Mouse (Mus musculus) heart, postnatal 0 days (tissue): ENCODE measurements around the gene H60b. TPM values are rescaled to one million over a fixed set of nuclear protein-coding genes. Genes with fewer than 3 reads are reported as not detected.
"Not testable (repeated sequence)": the region's sequence is repeated elsewhere in the genome, so short reads cannot be mapped to it uniquely, and the experiment has no call there.

Source experiments
- ATAC-seq: fragments of 200-750 bp; cut with Nextera tagmentation; 2 replicates; pipeline ENCODE4 v1.8.0; 2017; ENCODE audit warnings: low read depth, moderate number of reproducible peaks, moderate library complexity; ENCODE audit not compliant: insufficient read depth
- DNase-seq: peaks from one replicate; pipeline ENCODE4 v3.0.0-alpha.2; 2016; ENCODE audit warnings: low spot score
- H3K27ac ChIP-seq: fragments of 300-500 bp; sonication (generic); 2 replicates; pipeline ENCODE4 v1.5.1; 2014; ENCODE audit warnings: low read depth, mild to moderate bottlenecking
- H3K27me3 ChIP-seq: fragments of 300-500 bp; sonication (generic); 2 replicates; pipeline ENCODE4 v1.6.1; 2014; ENCODE audit warnings: low read length, mixed read lengths; ENCODE audit not compliant: control insufficient read depth, insufficient read depth
- H3K36me3 ChIP-seq: fragments of 300-500 bp; sonication (generic); replicated peaks from 2 replicates; pipeline ENCODE4 v1.6.1; 2014; ENCODE audit warnings: low read length, mixed read lengths; ENCODE audit not compliant: control insufficient read depth, insufficient read depth
- H3K4me1 ChIP-seq: fragments of 300-500 bp; sonication (generic); 2 replicates; pipeline ENCODE4 v1.6.1; 2014; ENCODE audit warnings: antibody characterized with exemption; ENCODE audit not compliant: control insufficient read depth, insufficient read depth
- H3K4me2 ChIP-seq: fragments of 300-500 bp; sonication (generic); 2 replicates; pipeline ENCODE4 v1.6.1; 2014; ENCODE audit warnings: low read depth, mild to moderate bottlenecking, low read length, moderate library complexity
- H3K4me3 ChIP-seq: fragments of 300-500 bp; sonication (generic); 2 replicates; pipeline ENCODE4 v1.5.1; 2014; ENCODE audit warnings: low read depth, low read length
- H3K9ac ChIP-seq: fragments of 300-500 bp; sonication (generic); replicated peaks from 2 replicates; pipeline ENCODE4 v1.6.1; 2014; ENCODE audit warnings: low read depth, low read length, mixed read lengths
- H3K9me3 ChIP-seq: fragments of 300-500 bp; sonication (generic); replicated peaks from 2 replicates; pipeline ENCODE4 v1.6.1; 2016; ENCODE audit warnings: low read length; ENCODE audit not compliant: control insufficient read depth
- CTCF ChIP-seq: IDR thresholded peaks from 2 replicates; pipeline ENCODE4 v1.5.1; 2016; ENCODE audit warnings: antibody characterized with exemption, control low read depth, low read depth
- EP300 ChIP-seq: IDR thresholded peaks from 2 replicates; pipeline ENCODE4 v1.6.1; 2016; ENCODE audit warnings: antibody characterized with exemption, low read depth
- WGBS: fragments of 180-500 bp; shearing (Covaris S2); extraction: QIAGEN DNeasy Blood & Tissue Kit; methylation state at CpG from one replicate; pipeline ENCODE4 v1.1.7; 2014; 5-methylcytosine and 5-hydroxymethylcytosine counted together
- polyA plus RNA-seq: library from polyadenylated mRNA; unstranded; fragments of >200 nt; fragmentation: Nextera tagmentation; extraction: Ambion mirVana; gene quantifications from 2 replicates; pipeline ENCODE4 v1.2.1, GENCODE M21; 2015
- total RNA-seq: library from RNA; depleted of rRNA; stranded (reverse); fragments of >200 nt; gene quantifications from 2 replicates; pipeline ENCODE4 v1.2.3, GENCODE M21; 2014; ENCODE audit warnings: low replicate concordance; rRNA removed

The H60b gene
- total RNA-seq (not detected in 2 replicates), polyA plus RNA-seq (0.36 and 0.37 TPM in 2 replicates)

- TF ChIP-seq CTCF: peak; percentile 35; the same call in 1 of the 2 replicates
- H3K9ac ChIP-seq, H3K4me1 ChIP-seq, H3K36me3 ChIP-seq, H3K9me3 ChIP-seq, DNase-seq, H3K27ac ChIP-seq: not testable (repeated sequence)
- 2% methylated on average over 48 of the region's 48 CpGs for WGBS
- H3K4me3 ChIP-seq: peak within 1 kb of the TSS; percentile 46
- peak; percentile 85 for ATAC-seq
- H3K27me3 ChIP-seq: peaks cover 76% of the 10 kb centered on the region
- H3K4me2 ChIP-seq: peak within 1 kb of the TSS; percentile 57
Observed at GRCm38 (mm10) chr10:22158310-22158999, at the start of gene H60b, which contains the start of gene Raet1e. TSS of gene H60b (plus strand) at chr10:22158586. TSS of gene Raet1e (plus strand) at chr10:22158569.

- peak; percentile 75 for DNase-seq
- TF ChIP-seq CTCF (peak; percentile 73), EP300 (no peak)
- Histone ChIP-seq H3K27ac (no peak overlapping the region), H3K9ac (0 out of 2 replicates have a peak overlapping the region, but pooled peaks have one; percentile 3), H3K4me1 (no peaks in the 10 kb centered on the region), H3K4me2 (peak overlapping the region; percentile 66), H3K27me3 (no peaks in the 10 kb centered on the region), H3K4me3 (peak overlapping the region; percentile 45), H3K36me3 (no peaks in the 10 kb centered on the region), H3K9me3 (no peaks in the 10 kb centered on the region)
- peak; percentile 39; the same call in 1 of the 2 replicates for ATAC-seq
- WGBS: 2% methylated on average over 19 of the region's 19 CpGs
Observed at GRCm38 (mm10) chr10:22140665-22141280, 17.6 kb upstream of the H60b start.

- H3K4me1 ChIP-seq, H3K27ac ChIP-seq, H3K4me2 ChIP-seq, H3K36me3 ChIP-seq, H3K9me3 ChIP-seq, H3K27me3 ChIP-seq, ATAC-seq, H3K9ac ChIP-seq, H3K4me3 ChIP-seq: not testable (repeated sequence)
- DNase-seq: peak; percentile 83
- 74% methylated on average over 1 of the region's 1 CpGs for WGBS
Observed at GRCm38 (mm10) chr10:22142194-22142593, 16.2 kb upstream of the H60b start.

- no peak for DNase-seq
- no peak for ATAC-seq
- no peaks in the 10 kb centered on the region for H3K36me3 ChIP-seq
- WGBS: 74% methylated on average over 5 of the region's 5 CpGs
- H3K4me2 ChIP-seq: no peak overlapping the region
- H3K27ac ChIP-seq: no peak overlapping the region
- no peak overlapping the region for H3K9ac ChIP-seq
- H3K4me3 ChIP-seq: no peak overlapping the region
- no peaks in the 10 kb centered on the region for H3K4me1 ChIP-seq
- no peaks in the 10 kb centered on the region for H3K9me3 ChIP-seq
- no peaks in the 10 kb centered on the region for H3K27me3 ChIP-seq
- TF ChIP-seq CTCF (no peak), EP300 (no peak)
Observed at GRCm38 (mm10) chr10:22142926-22143325, 15.5 kb upstream of the H60b start.

GRCm38 (mm10) chr10:22148441-22149072 lies 9.8 kb upstream of the H60b start:
- Histone ChIP-seq H3K27ac (peak overlapping the region; percentile 15), H3K27me3 (peaks cover 33% of the 10 kb centered on the region), H3K4me3 (peak overlapping the region; percentile 69), H3K4me1 (peaks cover 9% of the 10 kb centered on the region; the same call in 1 of the 2 replicates), H3K36me3 (no peaks in the 10 kb centered on the region), H3K4me2 (peak overlapping the region; percentile 80), H3K9ac (peak overlapping the region; percentile 62), H3K9me3 (no peaks in the 10 kb centered on the region)
- TF ChIP-seq CTCF (peak; percentile 37), EP300 (no peak)
- ATAC-seq (peak; percentile 80), DNase-seq (peak; percentile 60)
- under 1% methylated on average over 47 of the region's 50 CpGs for WGBS
